Mouse (Mus musculus) megakaryocyte, embryonic 14.5 days (primary cell): ENCODE results near the gene Rhbg.

ENCODE experiments used
- FLI1 ChIP-seq: IDR thresholded peaks from 2 replicates; pipeline ENCODE4 v1.6.1; 2012; ENCODE audit warnings: low read length, inconsistent platforms, mixed read lengths
- GATA1 ChIP-seq: IDR thresholded peaks from 3 replicates; pipeline ENCODE4 v1.6.1; 2012; ENCODE audit warnings: mixed read lengths, low read length, inconsistent platforms, borderline replicate concordance

GRCm38 (mm10) chr3:88235216-88235615 is 19.3 kb downstream of the Rhbg start:
- no peak for TF ChIP-seq GATA1
- no peak for TF ChIP-seq FLI1
